Mouse (Mus musculus) heart, embryonic 16.5 days (tissue): ENCODE data around the gene Itpr1. TPM values are rescaled to one million over a fixed set of nuclear protein-coding genes. Genes with fewer than 3 reads are reported as not detected.
"Not testable (repeated sequence)": the region's sequence is repeated elsewhere in the genome, so short reads cannot be mapped to it uniquely, and the experiment has no call there.

Experiments
- ATAC-seq: fragments of 200-750 bp; cut with Nextera tagmentation; replicated peaks from 2 replicates; pipeline ENCODE4 v1.8.0; 2017; ENCODE audit warnings: moderate number of reproducible peaks; ENCODE audit not compliant: insufficient read depth, low FRiP score; ENCODE audit errors: extremely low read depth
- H3K27ac ChIP-seq: fragments of 300-500 bp; sonication (generic); 2 replicates; pipeline ENCODE4 v1.5.1; 2014; ENCODE audit warnings: mild to moderate bottlenecking, low read length, control low read depth, moderate library complexity
- H3K27me3 ChIP-seq: fragments of 300-500 bp; sonication (generic); 2 replicates; pipeline ENCODE4 v1.6.1; 2014; ENCODE audit warnings: low read length, mixed read lengths; ENCODE audit not compliant: control insufficient read depth, insufficient read depth
- H3K36me3 ChIP-seq: fragments of 300-500 bp; sonication (generic); 2 replicates; pipeline ENCODE4 v1.6.1; 2014; ENCODE audit not compliant: control insufficient read depth, insufficient read depth
- H3K4me1 ChIP-seq: fragments of 300-500 bp; sonication (generic); 2 replicates; pipeline ENCODE4 v1.6.1; 2014; ENCODE audit warnings: low read length, mixed read lengths; ENCODE audit not compliant: control insufficient read depth, insufficient read depth
- H3K4me2 ChIP-seq: fragments of 300-500 bp; sonication (generic); 2 replicates; pipeline ENCODE4 v1.6.1; 2014; ENCODE audit warnings: low read depth, mild to moderate bottlenecking, control low read depth, low read length
- H3K4me3 ChIP-seq: fragments of 300-500 bp; sonication (generic); 2 replicates; pipeline ENCODE4 v1.5.1; 2014; ENCODE audit warnings: mild to moderate bottlenecking, control low read depth, low read length
- H3K9ac ChIP-seq: fragments of 300-500 bp; sonication (generic); 2 replicates; pipeline ENCODE4 v1.6.1; 2014; ENCODE audit warnings: low read length, control low read depth
- H3K9me3 ChIP-seq: fragments of 300-500 bp; sonication (generic); replicated peaks from 2 replicates; pipeline ENCODE4 v1.6.1; 2016; ENCODE audit warnings: low read length; ENCODE audit not compliant: control insufficient read depth
- WGBS: fragments of 180-500 bp; shearing (Covaris S2); extraction: QIAGEN DNeasy Blood & Tissue Kit; methylation state at CpG from one replicate; pipeline ENCODE4 v1.1.7; 2014; 5-methylcytosine and 5-hydroxymethylcytosine counted together
- polyA plus RNA-seq: library from polyadenylated mRNA; unstranded; fragments of >200 nt; fragmentation: Nextera tagmentation; extraction: Ambion mirVana; gene quantifications from 2 replicates; pipeline ENCODE4 v1.2.1, GENCODE M21; 2015

Itpr1 gene
- polyA plus RNA-seq, 1 experiment from 2014 or later, result 10.8 TPM

DNA sequence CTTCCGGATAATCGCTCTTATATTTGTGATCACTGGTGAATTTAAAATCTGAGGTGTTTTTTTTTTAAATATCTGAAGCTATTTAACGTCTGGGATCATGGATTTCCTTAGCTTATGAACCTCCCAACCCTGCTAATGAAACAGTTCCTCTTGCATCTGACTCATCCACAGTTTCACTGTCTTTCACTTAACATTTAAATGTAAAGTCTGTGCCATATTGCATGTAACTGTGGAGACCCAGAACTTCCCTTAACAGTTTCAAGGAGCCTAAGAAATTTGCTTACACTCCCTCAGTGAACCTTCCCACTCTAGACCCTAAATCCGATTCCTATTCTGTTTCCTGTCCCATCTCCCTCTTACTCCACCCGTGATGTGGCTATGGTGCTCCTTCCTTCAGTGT, 342.0 kb downstream of the Itpr1 start:
- 79% methylated on average over 5 of the region's 5 CpGs for WGBS
- H3K9ac ChIP-seq, result no peak overlapping the region
- ATAC-seq, result no peak
- no peaks in the 10 kb centered on the region for H3K27me3 ChIP-seq
- H3K27ac ChIP-seq, result no peak overlapping the region
- no peaks in the 10 kb centered on the region for H3K9me3 ChIP-seq
- peaks cover 13% of the 10 kb centered on the region; the same call in 1 of the 2 replicates for H3K36me3 ChIP-seq
- H3K4me3 ChIP-seq, result no peak overlapping the region
- no peaks in the 10 kb centered on the region for H3K4me1 ChIP-seq
- H3K4me2 ChIP-seq, result no peak overlapping the region

DNA sequence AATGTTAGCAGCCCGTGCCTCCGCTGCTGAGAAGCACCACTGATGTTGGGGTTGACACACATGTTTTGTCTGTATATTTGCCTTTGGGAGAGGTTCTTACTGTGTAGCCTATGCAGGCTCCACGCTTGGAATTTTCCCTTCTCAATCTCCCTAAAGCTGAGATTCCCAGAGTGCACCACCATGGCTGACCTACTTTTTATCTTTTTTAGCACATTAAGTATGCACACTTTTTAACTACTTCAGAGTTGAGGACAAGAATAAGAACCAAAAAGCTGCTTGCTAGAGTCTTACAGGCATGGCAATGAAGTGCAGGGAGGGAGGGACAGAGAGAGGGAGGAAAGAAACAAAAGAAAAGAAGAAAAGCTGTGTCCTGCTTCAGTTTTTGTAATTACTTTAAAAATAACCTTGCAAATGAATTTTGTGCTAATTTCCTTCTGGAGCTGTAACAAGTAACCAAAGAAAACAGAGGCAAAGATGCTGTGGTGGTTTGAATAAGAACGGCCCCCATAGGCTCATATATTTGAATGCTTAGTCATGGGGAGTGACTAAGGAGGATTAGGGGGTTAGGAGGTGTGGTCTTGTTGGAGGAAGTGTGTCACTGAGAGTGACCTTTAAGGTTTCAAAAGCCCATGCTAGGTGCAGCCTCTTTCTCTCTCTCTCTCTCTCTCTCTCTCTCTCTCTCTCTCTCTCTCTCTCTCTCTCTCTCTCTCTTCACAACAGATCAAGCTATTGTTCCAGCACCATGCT, 344.9 kb downstream of the Itpr1 start:
- Histone ChIP-seq H3K27me3 (no peaks in the 10 kb centered on the region), H3K4me3 (no peak overlapping the region), H3K4me2 (no peak overlapping the region), H3K27ac (no peak overlapping the region), H3K36me3 (0 out of 2 replicates have a peak, but pooled peaks cover under 1% of the 10 kb centered on the region), H3K4me1 (no peaks in the 10 kb centered on the region), H3K9ac (no peak overlapping the region), H3K9me3 (no peaks in the 10 kb centered on the region)
- no peak for ATAC-seq
- 80% methylated on average over 4 of the region's 4 CpGs for WGBS

DNA sequence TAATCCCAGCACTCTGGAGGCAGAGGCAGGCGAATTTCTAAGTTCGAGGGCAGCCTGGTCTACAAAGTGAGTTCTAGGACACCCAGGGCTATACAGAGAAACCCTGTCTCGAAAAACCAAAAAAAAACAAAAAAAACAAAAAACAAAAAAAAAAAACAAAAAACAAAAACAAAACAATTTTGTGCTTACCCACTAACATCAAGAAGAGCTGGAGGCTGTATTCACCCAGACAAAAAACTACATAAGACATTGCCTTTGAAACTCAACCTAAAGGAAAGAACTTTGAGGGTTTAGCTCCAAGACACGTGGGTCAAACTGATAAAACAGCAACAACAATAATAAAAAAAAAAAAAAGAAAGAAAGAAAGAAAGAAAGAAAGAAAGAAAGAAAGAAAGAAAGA, 346.3 kb downstream of the Itpr1 start:
- not testable (repeated sequence) for H3K4me2 ChIP-seq, H3K27me3 ChIP-seq, ATAC-seq, H3K4me3 ChIP-seq, H3K36me3 ChIP-seq, H3K9me3 ChIP-seq, H3K27ac ChIP-seq, H3K4me1 ChIP-seq, H3K9ac ChIP-seq
- WGBS, result 75% methylated on average over 4 of the region's 4 CpGs

DNA sequence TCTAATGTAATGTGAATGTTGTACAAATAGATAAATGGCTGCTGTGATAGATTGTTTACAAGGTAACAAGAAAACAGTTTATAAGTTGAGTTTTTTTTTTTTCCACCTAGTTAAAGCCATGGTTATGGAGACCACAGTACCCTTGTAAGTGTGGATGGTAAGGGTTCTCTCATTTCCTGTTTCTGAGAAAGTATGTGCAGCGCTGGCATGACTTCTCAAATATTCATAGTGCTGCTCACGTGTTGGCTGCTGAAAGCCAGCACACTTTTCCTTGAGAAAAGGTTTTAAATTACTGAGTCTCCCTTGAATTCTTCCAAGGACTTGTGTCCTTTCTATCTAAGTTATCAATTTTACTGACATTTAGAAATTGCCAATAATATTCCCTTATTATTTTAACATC, 350.1 kb downstream of the Itpr1 start:
- Histone ChIP-seq H3K36me3 (no peaks in the 10 kb centered on the region), H3K4me3 (no peak overlapping the region), H3K9ac (no peak overlapping the region), H3K9me3 (no peaks in the 10 kb centered on the region), H3K27ac (no peak overlapping the region), H3K27me3 (no peaks in the 10 kb centered on the region), H3K4me1 (no peaks in the 10 kb centered on the region), H3K4me2 (no peak overlapping the region)
- 82% methylated on average over 2 of the region's 2 CpGs for WGBS
- no peak for ATAC-seq

DNA sequence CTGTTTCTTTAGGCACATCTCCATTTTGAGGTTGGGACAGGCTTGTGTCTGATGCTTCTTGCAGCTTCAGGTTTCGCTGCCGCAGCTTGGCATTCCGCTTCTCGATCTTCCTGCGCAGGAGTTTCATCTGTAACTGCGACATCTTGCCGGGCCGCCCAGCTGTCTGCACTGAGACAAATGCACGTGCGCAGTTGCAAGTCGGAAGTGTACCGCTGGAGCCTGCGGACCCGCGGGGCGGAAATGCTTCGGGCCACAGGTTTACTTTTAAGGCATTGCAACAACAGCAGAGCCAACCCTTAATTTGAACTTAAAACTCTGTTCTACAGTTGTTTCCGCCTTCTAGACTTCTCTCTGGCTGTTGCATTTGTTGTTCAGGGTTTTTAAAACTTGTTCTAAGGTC, 352.6 kb downstream of the Itpr1 start:
- H3K4me1 ChIP-seq, ATAC-seq, H3K9ac ChIP-seq, H3K4me3 ChIP-seq, H3K9me3 ChIP-seq, H3K4me2 ChIP-seq, H3K36me3 ChIP-seq, H3K27ac ChIP-seq, H3K27me3 ChIP-seq: not testable (repeated sequence)
- 73% methylated on average over 18 of the region's 18 CpGs for WGBS

DNA sequence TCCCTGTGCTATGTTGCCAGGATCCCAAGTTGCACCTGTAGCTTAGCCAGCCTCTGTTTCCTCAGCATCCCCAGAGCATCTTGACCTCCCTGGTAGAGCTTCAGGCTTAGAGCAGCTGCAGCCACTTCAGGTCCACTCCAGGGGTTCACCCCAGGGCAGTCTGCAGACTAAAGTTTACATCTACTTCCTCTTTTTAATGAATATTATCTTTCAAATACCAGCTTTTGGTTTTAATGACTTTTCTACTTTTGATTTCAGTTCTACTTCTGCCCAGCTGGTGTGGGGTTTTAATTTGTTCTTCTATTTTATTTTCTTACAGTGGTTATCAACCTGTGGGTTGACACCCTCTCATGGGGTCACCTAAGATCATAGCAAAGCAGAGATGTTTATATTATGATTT, 353.7 kb downstream of the Itpr1 start:
- Histone ChIP-seq H3K9ac (no peak overlapping the region), H3K27ac (no peak overlapping the region), H3K4me3 (no peak overlapping the region), H3K27me3 (no peaks in the 10 kb centered on the region), H3K4me1 (peaks cover 15% of the 10 kb centered on the region), H3K4me2 (no peak overlapping the region), H3K9me3 (no peaks in the 10 kb centered on the region), H3K36me3 (no peaks in the 10 kb centered on the region)
- no peak for ATAC-seq

DNA sequence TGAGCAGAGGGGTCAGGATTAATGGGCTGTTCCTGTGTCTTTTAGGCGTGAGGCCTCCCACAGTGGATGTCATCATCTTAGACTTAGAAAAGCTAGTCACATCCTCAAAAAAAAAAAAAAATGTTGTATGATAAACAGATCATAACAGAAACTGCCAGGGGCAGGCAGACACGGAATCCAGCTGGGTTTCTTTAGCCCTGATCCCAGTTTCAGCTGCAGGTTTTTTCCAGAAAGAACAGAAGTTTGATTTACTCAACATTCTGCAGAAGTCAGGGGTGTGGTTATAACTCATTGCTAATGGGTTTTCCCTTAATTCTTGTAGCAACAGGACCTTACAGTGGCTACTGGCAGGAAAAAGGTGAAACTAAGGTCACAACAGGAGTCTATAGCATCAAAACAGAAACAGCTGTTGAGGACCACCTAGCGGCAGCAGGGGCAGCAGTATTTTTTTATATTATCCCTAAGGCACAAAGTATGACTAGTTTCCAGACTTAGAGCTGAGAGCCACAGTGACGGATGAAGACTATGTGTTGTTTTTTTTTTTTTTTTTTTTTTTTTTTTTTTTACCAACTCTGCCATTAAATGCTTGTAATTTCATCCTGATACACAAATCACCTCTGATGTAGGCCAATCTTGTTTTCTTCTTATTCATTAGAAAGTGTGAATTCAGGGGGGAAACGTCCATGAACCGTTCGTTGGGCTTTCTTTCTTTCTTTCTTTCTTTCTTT, 356.7 kb downstream of the Itpr1 start:
- no peak overlapping the region for H3K9ac ChIP-seq
- H3K4me1 ChIP-seq, result peaks cover 18% of the 10 kb centered on the region
- no peaks in the 10 kb centered on the region for H3K9me3 ChIP-seq
- H3K4me3 ChIP-seq, result no peak overlapping the region
- H3K27me3 ChIP-seq, result no peaks in the 10 kb centered on the region
- 59% methylated on average over 7 of the region's 7 CpGs for WGBS
- H3K27ac ChIP-seq, result peak overlapping the region; percentile 61
- no peaks in the 10 kb centered on the region for H3K36me3 ChIP-seq
- no peak overlapping the region for H3K4me2 ChIP-seq
- no peak for ATAC-seq

DNA sequence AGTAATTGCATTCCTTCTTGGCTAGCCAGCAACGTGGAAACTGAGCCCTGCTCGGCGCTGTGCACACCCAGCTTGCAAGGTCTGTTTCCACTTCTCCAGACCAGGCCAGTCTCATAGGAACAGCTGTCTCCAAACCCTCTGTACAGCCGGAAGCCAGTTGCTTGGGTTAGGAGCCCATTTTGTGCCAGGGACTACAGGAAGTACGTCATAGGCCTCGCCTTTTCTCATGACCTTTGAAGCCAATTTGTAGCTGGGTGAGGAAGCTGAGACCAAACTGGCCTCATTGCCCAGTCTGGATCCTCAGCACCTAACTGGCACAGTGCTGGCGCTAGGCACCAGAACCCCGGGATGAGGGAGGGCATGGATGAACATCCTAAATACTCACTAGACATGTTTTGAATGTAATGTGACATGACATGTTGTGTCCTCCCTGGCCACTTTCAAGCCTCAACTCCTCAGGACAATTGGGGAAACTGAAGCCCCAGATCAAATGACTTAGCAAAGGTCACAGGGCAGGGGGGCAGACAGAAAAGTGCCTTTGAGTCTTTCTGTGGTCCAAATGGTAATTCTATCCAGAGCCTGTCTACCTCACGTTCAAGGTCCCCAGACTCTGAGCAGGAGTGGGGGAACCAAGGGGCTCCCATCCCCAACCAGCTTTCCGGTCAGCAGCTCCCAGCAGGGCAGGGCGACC, 357.6 kb downstream of the Itpr1 start:
- Histone ChIP-seq H3K9me3 (no peaks in the 10 kb centered on the region), H3K4me1 (peaks cover 18% of the 10 kb centered on the region), H3K9ac (peak overlapping the region; percentile 74), H3K27ac (peak overlapping the region; percentile 90), H3K27me3 (no peaks in the 10 kb centered on the region), H3K4me3 (peak overlapping the region; percentile 62), H3K36me3 (no peaks in the 10 kb centered on the region), H3K4me2 (peak overlapping the region; percentile 71)
- 37% methylated on average over 11 of the region's 11 CpGs for WGBS
- 0 out of 2 replicates have a peak, but pooled peaks have one; percentile 10 for ATAC-seq
